Mouse (Mus musculus): ENCODE results near the gene Lmbr1l.
"Not testable (repeated sequence)": the region's sequence is repeated elsewhere in the genome, so short reads cannot be mapped to it uniquely, and the experiment has no call there.

The Lmbr1l gene

DNA sequence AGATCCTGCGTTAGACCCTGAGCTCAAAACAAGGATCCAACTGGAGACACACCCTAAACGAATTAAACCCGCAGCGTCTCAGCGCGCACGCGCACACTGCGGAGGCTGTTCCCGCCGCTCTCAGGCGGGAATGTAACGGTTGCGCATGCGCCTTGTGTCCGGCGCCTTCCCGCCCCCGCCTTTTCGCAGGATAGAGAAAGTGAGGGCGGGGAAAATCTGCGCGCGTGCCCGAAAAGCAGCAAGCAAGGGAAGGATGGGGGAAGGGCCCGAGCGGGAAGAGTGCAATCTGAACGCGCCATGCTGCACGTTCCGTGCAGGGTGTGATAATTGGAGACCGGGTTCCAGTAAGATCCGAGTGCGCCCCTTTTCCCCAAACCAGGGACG is 15.8 kb upstream of the Lmbr1l start:
- peak; percentile 97 for DNase-seq

- DNase-seq: not testable (repeated sequence)
Observed at GRCm38 (mm10) chr15:98933004-98933671, 15.1 kb upstream of the Lmbr1l start.

- DNase-seq: no peak
Observed at GRCm38 (mm10) chr15:98930998-98931397, 13.0 kb upstream of the Lmbr1l start.

DNA sequence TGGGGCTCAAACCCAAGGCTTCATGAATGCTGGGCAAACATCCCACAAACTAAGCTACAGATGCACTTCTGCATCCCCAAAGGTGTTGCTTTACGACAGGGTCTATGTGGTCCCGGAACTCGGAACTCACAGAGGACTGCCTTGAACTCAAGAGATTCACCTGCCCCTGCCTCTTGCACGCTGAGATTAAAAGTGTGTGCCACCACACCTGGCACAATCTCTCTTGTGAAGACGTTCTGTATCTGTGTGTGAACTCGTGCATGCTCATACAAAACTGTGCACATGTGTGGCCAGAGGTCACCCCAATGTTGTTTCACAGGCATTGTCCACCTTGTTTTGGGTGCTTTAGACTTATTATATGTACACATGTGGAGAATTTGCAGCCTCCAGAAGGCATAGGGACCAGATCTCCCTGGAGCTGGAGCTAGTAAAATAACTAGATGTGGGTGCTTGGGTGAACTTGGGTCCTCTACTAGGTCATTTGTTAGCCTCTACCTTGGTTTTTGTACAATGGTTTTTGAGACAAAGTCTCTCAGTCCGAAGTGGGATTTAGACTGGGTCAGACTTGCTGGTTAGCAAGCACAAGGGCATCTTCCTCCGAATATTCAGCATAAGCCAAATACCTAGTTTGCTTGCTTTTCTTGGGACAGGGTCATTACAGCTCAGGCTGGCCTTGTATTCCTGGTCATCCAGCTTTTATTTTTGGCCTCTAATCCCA is 12.1 kb upstream of the Lmbr1l start:
- no peak for DNase-seq

- peak; percentile 77 for DNase-seq
Observed at GRCm38 (mm10) chr15:98928598-98929240, 10.7 kb upstream of the Lmbr1l start.

DNA sequence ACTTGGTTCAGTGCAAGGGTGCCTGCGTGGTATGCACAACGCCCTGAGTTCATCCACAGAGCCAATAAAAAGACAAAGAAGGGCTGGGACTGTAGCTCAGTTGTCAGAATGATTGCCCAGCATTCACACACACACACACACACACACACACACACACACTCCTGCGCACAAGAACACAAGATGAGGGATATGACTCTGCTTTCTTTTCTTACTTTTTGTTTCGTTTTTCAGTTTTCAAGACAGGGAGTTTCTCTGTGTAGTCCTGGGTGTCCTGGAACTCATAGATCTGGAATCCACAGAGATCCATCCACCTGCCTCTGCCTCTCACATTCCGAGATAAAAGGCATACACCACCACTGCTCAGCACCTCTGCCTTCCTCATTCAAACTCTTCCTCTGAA is 9.5 kb upstream of the Lmbr1l start:
- no peak for DNase-seq

DNA sequence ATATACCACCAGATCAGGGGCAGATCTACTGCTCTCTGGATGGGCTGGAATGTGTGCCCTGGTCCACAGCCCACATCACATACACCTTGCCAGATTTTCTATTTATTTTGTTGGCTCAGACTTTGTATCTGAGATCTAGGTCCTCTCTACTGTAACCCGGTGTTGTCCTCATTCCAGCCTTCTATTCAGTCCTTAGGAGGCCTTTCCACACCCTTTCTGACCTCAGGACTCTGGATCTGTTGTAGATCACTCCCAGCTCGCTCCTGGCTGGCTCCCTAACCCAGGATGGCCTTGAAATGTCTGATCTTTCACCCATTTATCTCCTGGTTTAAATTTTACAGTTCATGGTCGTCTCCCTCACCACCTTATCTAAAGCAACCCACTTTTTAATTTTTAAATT is 6.7 kb upstream of the Lmbr1l start:
- DNase-seq: no peak

DNA sequence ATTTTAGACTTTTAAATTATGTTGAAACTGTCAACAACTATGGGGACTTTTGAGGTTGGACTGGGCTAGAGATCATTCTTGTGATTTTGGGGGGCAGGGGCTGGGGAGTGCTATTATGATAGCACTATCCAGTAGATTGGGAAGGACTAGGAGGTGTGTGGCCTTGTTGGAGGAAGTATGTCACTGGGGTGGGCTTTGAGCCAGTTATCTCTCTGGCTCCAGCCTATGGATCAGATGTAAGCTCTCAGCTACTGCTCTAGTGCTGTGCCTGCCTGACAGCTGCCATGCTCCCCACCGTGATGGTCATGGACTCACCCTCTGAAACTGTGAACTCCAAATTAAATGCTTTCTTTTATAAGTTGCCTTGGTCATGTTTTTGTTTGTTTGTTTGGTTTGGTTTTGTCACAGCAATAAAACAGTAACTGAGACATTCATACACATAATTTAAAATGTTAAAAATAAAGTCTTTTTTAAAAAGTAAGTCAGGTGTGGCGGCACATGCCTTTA is 5.1 kb upstream of the Lmbr1l start:
- DNase-seq: peak; percentile 15

GRCm38 (mm10) chr15:98922581-98922980 is 4.5 kb upstream of the Lmbr1l start:
- peak; percentile 28 for DNase-seq

- no peak for DNase-seq
Observed at GRCm38 (mm10) chr15:98921510-98921909, 3.5 kb upstream of the Lmbr1l start.

DNA sequence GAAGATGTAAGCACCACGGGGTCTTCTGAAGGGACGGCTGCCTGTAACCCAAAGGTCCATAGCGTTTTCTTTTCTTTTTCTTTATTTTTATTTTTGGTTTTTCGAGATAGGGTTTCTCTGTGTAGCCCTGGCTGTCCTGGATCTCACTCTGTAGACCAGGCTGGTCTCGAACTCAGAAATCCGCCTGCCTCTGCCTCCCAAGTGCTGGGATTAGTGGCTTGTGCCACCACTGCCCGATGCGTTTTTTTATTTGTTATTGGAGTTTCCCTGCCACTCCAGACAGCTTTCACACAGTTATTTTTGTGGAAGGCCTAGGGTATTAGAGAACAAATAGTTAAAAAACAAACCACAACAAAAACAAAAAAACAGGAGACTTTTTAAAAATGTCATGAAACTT is 466 bp upstream of the Lmbr1l start:
- DNase-seq: not testable (repeated sequence)

- no peak for DNase-seq
Observed at GRCm38 (mm10) chr15:98917091-98917490, 940 bp downstream of the Lmbr1l start.

DNA sequence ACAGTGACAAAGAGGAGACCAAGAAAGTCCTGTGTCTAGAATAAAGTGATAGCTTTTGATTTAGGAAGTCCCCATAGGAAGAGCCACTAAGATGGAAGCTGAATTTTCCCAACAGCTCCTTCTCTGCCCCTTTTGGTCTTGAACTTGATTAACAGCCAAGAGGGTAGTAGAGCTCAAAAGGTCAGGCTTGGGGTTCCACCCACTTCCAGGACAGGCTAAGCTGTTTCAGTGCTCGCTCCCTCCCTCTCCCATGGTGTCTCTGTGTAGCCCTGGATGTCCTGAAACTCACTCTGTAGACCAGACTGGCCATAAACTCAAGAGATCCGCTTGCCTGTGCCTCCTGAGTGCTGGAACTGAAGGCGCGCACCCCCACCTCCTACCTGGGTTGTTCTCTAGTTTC is 2.0 kb downstream of the Lmbr1l start:
- DNase-seq: no peak

- DNase-seq: no peak
Observed at GRCm38 (mm10) chr15:98914903-98915302, 3.1 kb downstream of the Lmbr1l start.

DNA sequence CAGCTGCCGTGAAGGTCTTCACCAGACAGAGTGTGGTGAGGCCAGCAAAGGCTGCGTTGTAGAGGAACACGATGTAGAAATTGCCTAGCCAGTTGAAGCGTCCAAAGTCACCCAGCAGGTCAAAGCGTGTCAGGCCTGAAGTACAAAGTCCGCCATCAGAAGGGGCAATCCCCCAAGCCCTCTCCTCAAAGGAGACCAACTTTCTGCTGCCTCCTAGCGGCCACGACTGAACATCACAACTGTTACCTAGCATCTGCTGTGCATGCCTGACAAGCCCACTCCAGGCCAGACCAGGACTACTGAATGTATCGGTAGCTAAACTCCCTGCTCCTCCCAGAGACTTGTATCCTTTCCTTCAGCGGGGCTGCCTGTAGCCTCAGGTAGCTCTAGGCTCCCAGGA is 13.3 kb downstream of the Lmbr1l start:
- peak; percentile 45 for DNase-seq

GRCm38 (mm10) chr15:98902600-98902999 is 15.4 kb downstream of the Lmbr1l start:
- DNase-seq: no peak

- DNase-seq: no peak
Observed at GRCm38 (mm10) chr15:98901530-98901929, 16.5 kb downstream of the Lmbr1l start.

DNA sequence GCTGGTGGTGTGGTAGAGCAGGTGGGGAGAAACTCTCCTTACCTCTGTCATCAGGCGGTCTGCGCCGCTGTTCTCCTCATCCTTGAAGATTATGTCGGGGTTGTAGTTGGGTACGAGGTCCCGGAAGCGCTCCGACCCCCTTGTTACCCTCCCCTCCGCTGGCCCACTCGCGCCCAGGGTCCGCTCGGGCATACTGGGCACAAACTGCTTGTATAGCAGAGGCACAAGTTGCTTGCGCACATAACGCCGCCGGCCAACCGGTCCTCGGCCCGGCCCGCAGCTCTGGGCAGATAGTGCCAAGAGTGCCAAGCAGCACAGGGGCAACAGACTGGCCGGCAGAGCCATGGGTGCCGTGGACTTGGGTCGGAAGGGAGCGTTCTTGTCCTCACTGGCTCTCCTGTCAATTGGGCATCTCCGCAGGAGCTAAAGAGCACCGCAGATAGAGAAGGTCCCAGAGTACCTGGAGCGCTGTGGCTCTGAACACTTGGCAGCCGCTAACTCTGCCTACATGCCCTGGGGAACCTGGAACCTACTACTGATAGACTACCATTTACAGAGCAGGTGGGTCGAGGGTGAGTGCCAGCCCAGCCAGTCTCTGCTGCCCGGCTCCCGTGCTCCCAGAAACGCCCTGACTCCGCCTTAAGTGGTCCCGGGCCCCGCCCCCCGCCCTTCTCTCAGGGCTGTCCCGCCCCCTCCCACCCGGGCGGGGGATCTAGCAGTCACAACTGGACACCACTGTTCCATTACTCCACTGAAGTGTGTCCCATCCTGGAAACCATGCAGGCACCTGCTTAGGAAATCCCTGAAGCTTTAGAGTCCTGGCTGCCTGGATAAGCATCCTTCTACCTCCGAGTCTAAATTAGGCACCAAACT is 19.9 kb downstream of the Lmbr1l start, which contains the start of gene Dhh:
TSS of gene Dhh (minus strand) at position 613 of the 873 bp plus-strand sequence.
- DNase-seq: no peak

DNA sequence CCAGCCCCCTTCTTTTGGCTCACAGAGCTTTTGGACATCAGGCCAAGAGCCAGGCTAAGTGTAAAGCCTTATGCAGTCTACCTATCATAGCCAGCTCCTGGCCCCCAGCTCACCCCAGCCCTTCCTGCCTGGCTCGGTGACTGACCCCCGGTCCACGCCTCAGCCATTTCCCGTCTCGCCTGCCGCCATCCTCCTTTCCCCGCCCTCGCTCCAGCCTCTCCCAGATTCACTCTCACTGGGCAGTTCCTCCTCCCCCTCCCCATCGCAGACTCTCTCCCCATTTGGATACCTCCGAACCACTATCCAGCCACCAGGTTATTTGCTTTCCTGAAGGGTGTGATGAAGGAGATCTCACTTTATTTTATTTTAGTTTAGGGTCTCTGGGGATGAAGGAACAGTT is 20.5 kb downstream of the Lmbr1l start:
- peak; percentile 62 for DNase-seq

GRCm38 (mm10) chr15:98895635-98896589 is 22.1 kb downstream of the Lmbr1l start:
- DNase-seq: peak; percentile 62
